Mouse (Mus musculus) C2C12 (cell line): ENCODE results near the gene Slc12a8. TPM values are rescaled to one million over a fixed set of nuclear protein-coding genes. Genes with fewer than 3 reads are reported as not detected.

Experiments used
- H3K27me3 ChIP-seq: one replicate; pipeline ENCODE4 v1.6.1; 2011; ENCODE audit not compliant: control insufficient read depth, insufficient read depth, insufficient read length
- H3K36me3 ChIP-seq: one replicate; pipeline ENCODE4 v1.6.1; 2011; ENCODE audit not compliant: control insufficient read depth, insufficient read depth
- H3K4me3 ChIP-seq: one replicate; pipeline ENCODE4 v1.5.1; 2011; ENCODE audit warnings: mild to moderate bottlenecking, control low read depth; ENCODE audit not compliant: poor library complexity, insufficient read depth, severe bottlenecking
- H3K79me2 ChIP-seq: one replicate; pipeline ENCODE4 v1.6.1; 2011; ENCODE audit not compliant: control insufficient read depth, insufficient read depth
- H3K79me3 ChIP-seq: one replicate; pipeline ENCODE4 v1.6.1; 2011; ENCODE audit warnings: low read depth, control low read depth
- H3ac ChIP-seq: one replicate; pipeline ENCODE3; 2011; ENCODE audit warnings: low read depth; ENCODE audit not compliant: control insufficient read depth, insufficient read length
- CEBPB ChIP-seq: IDR thresholded peaks from one replicate; pipeline ENCODE4 v1.6.1; 2011; ENCODE audit warnings: low read depth, mild to moderate bottlenecking, control low read depth, moderate library complexity
- CTCF ChIP-seq: IDR thresholded peaks from one replicate; pipeline ENCODE4 v1.5.1; 2011; ENCODE audit not compliant: control insufficient read depth, insufficient read depth, insufficient read length
- FOSL1 ChIP-seq: IDR thresholded peaks from one replicate; pipeline ENCODE4 v1.8.0; 2011; ENCODE audit warnings: mild to moderate bottlenecking, low read length; ENCODE audit not compliant: poor library complexity, insufficient read depth, severe bottlenecking
- MAX ChIP-seq: IDR thresholded peaks from one replicate; pipeline ENCODE4 v1.6.1; 2011; ENCODE audit warnings: mild to moderate bottlenecking, control low read depth
- MYOD1 ChIP-seq: IDR thresholded peaks from one replicate; pipeline ENCODE4 v1.6.1; 2011; ENCODE audit warnings: low read depth; ENCODE audit not compliant: control insufficient read depth, insufficient read length
- MYOG ChIP-seq: IDR thresholded peaks from one replicate; pipeline ENCODE4 v1.6.1; 2011; ENCODE audit not compliant: control insufficient read depth, insufficient read length; ENCODE audit errors: extremely low read depth
- USF1 ChIP-seq: IDR thresholded peaks from one replicate; pipeline ENCODE4 v1.6.1; 2011; ENCODE audit warnings: low read depth, mild to moderate bottlenecking, control low read depth, moderate library complexity
- polyA plus RNA-seq: library from polyadenylated mRNA; unstranded; fragments of >200 nt; fragmentation: generic; extraction: Trizol; gene quantifications from one replicate; pipeline ENCODE4 v1.2.1, GENCODE M21; 2012; ENCODE audit warnings: missing spikeins

The Slc12a8 gene
- polyA plus RNA-seq, 1 experiment = 0.06 TPM

DNA sequence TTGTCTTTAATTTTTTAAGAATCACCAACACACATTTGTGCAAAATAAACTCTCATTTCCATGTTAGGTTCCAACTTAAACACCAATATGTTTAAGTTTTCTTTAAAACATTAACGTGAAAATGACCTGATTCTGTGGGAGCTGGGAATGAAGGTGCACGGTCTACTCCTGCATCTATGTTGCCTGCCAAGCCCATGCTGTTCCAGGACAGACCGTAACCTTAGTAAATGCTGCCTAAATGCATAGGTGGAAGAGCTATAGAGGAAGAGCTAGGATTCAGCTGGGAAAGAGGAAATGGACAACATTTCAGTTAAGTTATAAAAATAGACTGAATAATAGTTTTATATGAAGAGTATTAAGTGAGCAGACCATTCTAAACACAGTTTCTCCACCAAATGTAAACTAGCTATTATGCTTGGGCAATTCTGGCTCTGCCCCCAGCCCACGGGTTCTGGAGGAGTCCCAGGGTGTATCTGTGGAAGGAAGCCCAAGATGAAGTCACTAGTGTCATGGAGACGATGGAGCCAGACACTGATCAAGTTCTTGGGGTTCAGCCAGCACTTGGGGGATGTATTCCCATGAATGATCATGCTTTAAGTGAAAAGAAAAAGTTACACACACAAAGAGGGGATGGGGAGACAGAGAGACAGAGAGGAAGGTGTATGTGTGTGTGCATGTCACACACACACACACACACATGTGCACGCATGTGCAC, 95.1 kb downstream of the Slc12a8 start:
- TF ChIP-seq MAX (no peak), MYOD1 (no peak), FOSL1 (no peak), CTCF (no peak), USF1 (no peak), MYOG (no peak), CEBPB (no peak)
- H3K4me3 ChIP-seq = no peak overlapping the region
- H3K36me3 ChIP-seq = no peaks in the 10 kb centered on the region
- H3K27me3 ChIP-seq = no peaks in the 10 kb centered on the region
- H3K79me3 ChIP-seq = no peaks in the 10 kb centered on the region
- H3K79me2 ChIP-seq = no peaks in the 10 kb centered on the region
- H3ac ChIP-seq = no peak overlapping the region

GRCm38 (mm10) chr16:33615986-33616385, 98.9 kb downstream of the Slc12a8 start:
- TF ChIP-seq MYOD1 = no peak
- no peak for TF ChIP-seq CEBPB
- no peak for TF ChIP-seq MAX
- no peak for TF ChIP-seq MYOG
- TF ChIP-seq CTCF = no peak
- no peak for TF ChIP-seq USF1
- no peak for TF ChIP-seq FOSL1
- H3K79me2 ChIP-seq = no peaks in the 10 kb centered on the region

GRCm38 (mm10) chr16:33621836-33622235, 104.7 kb downstream of the Slc12a8 start:
- Histone ChIP-seq H3K27me3 (no peaks in the 10 kb centered on the region), H3K79me2 (no peaks in the 10 kb centered on the region), H3K36me3 (no peaks in the 10 kb centered on the region), H3K4me3 (no peak overlapping the region), H3ac (no peak overlapping the region), H3K79me3 (no peaks in the 10 kb centered on the region)
- TF ChIP-seq MAX = no peak
- TF ChIP-seq MYOD1 = no peak
- TF ChIP-seq MYOG = no peak
- TF ChIP-seq CTCF = no peak
- no peak for TF ChIP-seq USF1
- no peak for TF ChIP-seq FOSL1
- TF ChIP-seq CEBPB = no peak

More at GRCm38 (mm10) chr16:33615986-33616385, 98.9 kb downstream of the Slc12a8 start:
- H3ac ChIP-seq = no peak overlapping the region
- no peak overlapping the region for H3K4me3 ChIP-seq
- H3K27me3 ChIP-seq = no peaks in the 10 kb centered on the region
- no peaks in the 10 kb centered on the region for H3K79me3 ChIP-seq
- H3K36me3 ChIP-seq = no peaks in the 10 kb centered on the region

GRCm38 (mm10) chr16:33624586-33624985, 107.5 kb downstream of the Slc12a8 start:
- Histone ChIP-seq H3K27me3 (no peaks in the 10 kb centered on the region), H3K79me2 (no peaks in the 10 kb centered on the region), H3K4me3 (no peak overlapping the region), H3K36me3 (no peaks in the 10 kb centered on the region), H3K79me3 (no peaks in the 10 kb centered on the region), H3ac (no peak overlapping the region)
- TF ChIP-seq USF1 = no peak
- TF ChIP-seq FOSL1 = no peak
- TF ChIP-seq MAX = no peak
- TF ChIP-seq CTCF = no peak
- TF ChIP-seq CEBPB = no peak
- no peak for TF ChIP-seq MYOG
- no peak for TF ChIP-seq MYOD1

DNA sequence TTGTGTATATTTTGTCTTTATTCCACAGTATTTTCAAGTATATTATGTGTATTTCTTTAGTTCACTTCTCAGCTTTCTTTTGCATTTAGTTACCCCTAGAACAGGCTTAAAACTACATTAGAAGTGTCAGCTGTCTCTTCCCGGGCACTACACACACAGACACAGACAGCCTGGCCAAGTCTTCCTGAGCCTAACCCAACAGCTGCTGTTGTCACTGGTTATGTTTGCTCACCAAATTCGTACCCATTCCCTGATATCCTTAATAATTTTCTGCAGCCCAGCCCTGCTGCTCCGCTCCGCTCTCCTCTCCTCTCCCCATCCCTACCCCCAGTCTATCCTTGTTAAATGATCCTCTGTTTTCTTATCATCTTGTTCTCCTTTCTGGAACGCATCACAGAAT, 112.4 kb downstream of the Slc12a8 start:
- Histone ChIP-seq H3K79me3 (no peaks in the 10 kb centered on the region), H3K79me2 (no peaks in the 10 kb centered on the region), H3K27me3 (no peaks in the 10 kb centered on the region), H3K36me3 (no peaks in the 10 kb centered on the region), H3ac (no peak overlapping the region), H3K4me3 (no peak overlapping the region)
- TF ChIP-seq MYOD1 (no peak), FOSL1 (no peak), CEBPB (no peak), USF1 (no peak), CTCF (no peak), MAX (no peak), MYOG (no peak)
